Mouse (Mus musculus): Measurements from ENCODE around the gene Slc4a8. TPM values are rescaled to one million over a fixed set of nuclear protein-coding genes. Genes with fewer than 3 reads are reported as not detected.
A peak's percentile ranks its signal among the peaks of the same experiment; 100 is the strongest.

The Slc4a8 gene
- polyA plus RNA-seq, 1 experiment from 2014 or later, result 11.2 TPM

GRCm38 (mm10) chr15:100749751-100750538, 11.6 kb upstream of the Slc4a8 start:
- no peak for ATAC-seq
- 72% methylated on average over 10 of the region's 10 CpGs for WGBS
- no peak overlapping the region for H3K27ac ChIP-seq (ENCODE audit: low read depth, low read length)
- H3K9me3 ChIP-seq (replicated peaks; ENCODE audit: control insufficient read depth, low read length), result no peaks in the 10 kb centered on the region
- H3K27me3 ChIP-seq (replicated peaks; ENCODE audit: control insufficient read depth, insufficient read depth, low read length), result no peaks in the 10 kb centered on the region
- H3K4me3 ChIP-seq (ENCODE audit: low read depth, low read length), result no peak overlapping the region
- no peaks in the 10 kb centered on the region for H3K36me3 ChIP-seq (ENCODE audit: control insufficient read depth, insufficient read depth, low read length)
- no peak for DNase-seq (ENCODE audit: low spot score)
- H3K4me1 ChIP-seq (ENCODE audit: control insufficient read depth, insufficient read depth, low read length), result peaks cover under 1% of the 10 kb centered on the region; the same call in 1 of the 2 replicates
- no peak overlapping the region for H3K4me2 ChIP-seq (ENCODE audit: low read length)
- H3K9ac ChIP-seq (ENCODE audit: low read length), result no peak overlapping the region

- no peak for DNase-seq (ENCODE audit: low spot score)
- peaks cover 7% of the 10 kb centered on the region for H3K4me1 ChIP-seq (ENCODE audit: control insufficient read depth, insufficient read depth, low read length)
- no peaks in the 10 kb centered on the region for H3K36me3 ChIP-seq (ENCODE audit: control insufficient read depth, insufficient read depth, low read length)
- H3K27ac ChIP-seq (ENCODE audit: low read depth, low read length), result no peak overlapping the region
- H3K4me3 ChIP-seq (ENCODE audit: low read depth, low read length), result no peak overlapping the region
- H3K4me2 ChIP-seq (ENCODE audit: low read length), result no peak overlapping the region
- 83% methylated on average over 2 of the region's 2 CpGs for WGBS
- H3K9me3 ChIP-seq (replicated peaks; ENCODE audit: control insufficient read depth, low read length), result no peaks in the 10 kb centered on the region
- H3K27me3 ChIP-seq (replicated peaks; ENCODE audit: control insufficient read depth, insufficient read depth, low read length), result no peaks in the 10 kb centered on the region
- no peak for ATAC-seq
- no peak overlapping the region for H3K9ac ChIP-seq (ENCODE audit: low read length)
Measured at GRCm38 (mm10) chr15:100752439-100752838, 9.1 kb upstream of the Slc4a8 start.

GRCm38 (mm10) chr15:100753045-100753444, 8.5 kb upstream of the Slc4a8 start:
- Histone ChIP-seq H3K27ac (ENCODE audit: low read depth, low read length) (no peak overlapping the region), H3K4me2 (ENCODE audit: low read length) (no peak overlapping the region), H3K36me3 (ENCODE audit: control insufficient read depth, insufficient read depth, low read length) (no peaks in the 10 kb centered on the region), H3K4me1 (ENCODE audit: control insufficient read depth, insufficient read depth, low read length) (peaks cover 7% of the 10 kb centered on the region), H3K9me3 (replicated peaks; ENCODE audit: control insufficient read depth, low read length) (no peaks in the 10 kb centered on the region), H3K27me3 (replicated peaks; ENCODE audit: control insufficient read depth, insufficient read depth, low read length) (no peaks in the 10 kb centered on the region), H3K4me3 (ENCODE audit: low read depth, low read length) (no peak overlapping the region), H3K9ac (ENCODE audit: low read length) (no peak overlapping the region)
- 63% methylated on average over 5 of the region's 5 CpGs for WGBS
- ATAC-seq, result no peak
- no peak for DNase-seq (ENCODE audit: low spot score)

GRCm38 (mm10) chr15:100754041-100754440, 7.5 kb upstream of the Slc4a8 start:
- H3K9me3 ChIP-seq (replicated peaks; ENCODE audit: control insufficient read depth, low read length), result no peaks in the 10 kb centered on the region
- H3K4me2 ChIP-seq (ENCODE audit: low read length), result no peak overlapping the region
- no peak overlapping the region for H3K9ac ChIP-seq (ENCODE audit: low read length)
- no peaks in the 10 kb centered on the region for H3K27me3 ChIP-seq (replicated peaks; ENCODE audit: control insufficient read depth, insufficient read depth, low read length)
- no peak overlapping the region for H3K4me3 ChIP-seq (ENCODE audit: low read depth, low read length)
- ATAC-seq (no peak), DNase-seq (ENCODE audit: low spot score) (no peak)
- no peak overlapping the region for H3K27ac ChIP-seq (ENCODE audit: low read depth, low read length)
- peaks cover 7% of the 10 kb centered on the region for H3K4me1 ChIP-seq (ENCODE audit: control insufficient read depth, insufficient read depth, low read length)
- 48% methylated on average over 7 of the region's 7 CpGs for WGBS
- no peaks in the 10 kb centered on the region for H3K36me3 ChIP-seq (ENCODE audit: control insufficient read depth, insufficient read depth, low read length)

GRCm38 (mm10) chr15:100754805-100755497, 6.6 kb upstream of the Slc4a8 start:
- Histone ChIP-seq H3K36me3 (ENCODE audit: control insufficient read depth, insufficient read depth, low read length) (no peaks in the 10 kb centered on the region), H3K9me3 (replicated peaks; ENCODE audit: control insufficient read depth, low read length) (no peaks in the 10 kb centered on the region), H3K27ac (ENCODE audit: low read depth, low read length) (peak overlapping the region; percentile 60; the same call in 1 of the 2 replicates), H3K4me3 (ENCODE audit: low read depth, low read length) (no peak overlapping the region; the same call in 1 of the 2 replicates), H3K27me3 (replicated peaks; ENCODE audit: control insufficient read depth, insufficient read depth, low read length) (no peaks in the 10 kb centered on the region), H3K4me2 (ENCODE audit: low read length) (peak overlapping the region; percentile 46), H3K4me1 (ENCODE audit: control insufficient read depth, insufficient read depth, low read length) (peaks cover 7% of the 10 kb centered on the region), H3K9ac (ENCODE audit: low read length) (peak overlapping the region; percentile 47; the same call in 1 of the 2 replicates)
- DNase-seq (ENCODE audit: low spot score), result peak; percentile 62
- WGBS, result 8% methylated on average over 11 of the region's 11 CpGs
- ATAC-seq, result 0 out of 2 replicates have a peak, but pooled peaks have one; percentile 22

- Histone ChIP-seq H3K27ac (ENCODE audit: low read depth, low read length) (peak overlapping the region; percentile 60; the same call in 1 of the 2 replicates), H3K9ac (ENCODE audit: low read length) (peak overlapping the region; percentile 47; the same call in 1 of the 2 replicates), H3K4me1 (ENCODE audit: control insufficient read depth, insufficient read depth, low read length) (peaks cover 7% of the 10 kb centered on the region), H3K4me3 (ENCODE audit: low read depth, low read length) (no peak overlapping the region; the same call in 1 of the 2 replicates), H3K4me2 (ENCODE audit: low read length) (peak overlapping the region; percentile 46), H3K27me3 (replicated peaks; ENCODE audit: control insufficient read depth, insufficient read depth, low read length) (no peaks in the 10 kb centered on the region), H3K36me3 (ENCODE audit: control insufficient read depth, insufficient read depth, low read length) (no peaks in the 10 kb centered on the region), H3K9me3 (replicated peaks; ENCODE audit: control insufficient read depth, low read length) (no peaks in the 10 kb centered on the region)
- WGBS, result 17% methylated on average over 6 of the region's 8 CpGs
- ATAC-seq, result 0 out of 2 replicates have a peak, but pooled peaks have one; percentile 24
- no peak for DNase-seq (ENCODE audit: low spot score)
Measured at GRCm38 (mm10) chr15:100755498-100755859, 6.1 kb upstream of the Slc4a8 start.

GRCm38 (mm10) chr15:100755881-100756624, 5.5 kb upstream of the Slc4a8 start:
- H3K4me2 ChIP-seq (ENCODE audit: low read length), result no peak overlapping the region
- H3K27me3 ChIP-seq (replicated peaks; ENCODE audit: control insufficient read depth, insufficient read depth, low read length), result no peaks in the 10 kb centered on the region
- DNase-seq (ENCODE audit: low spot score) (no peak), ATAC-seq (no peak)
- 46% methylated on average over 3 of the region's 3 CpGs for WGBS
- no peaks in the 10 kb centered on the region for H3K36me3 ChIP-seq (ENCODE audit: control insufficient read depth, insufficient read depth, low read length)
- no peak overlapping the region for H3K9ac ChIP-seq (ENCODE audit: low read length)
- no peak overlapping the region for H3K27ac ChIP-seq (ENCODE audit: low read depth, low read length)
- peaks cover 12% of the 10 kb centered on the region for H3K4me1 ChIP-seq (ENCODE audit: control insufficient read depth, insufficient read depth, low read length)
- H3K9me3 ChIP-seq (replicated peaks; ENCODE audit: control insufficient read depth, low read length), result no peaks in the 10 kb centered on the region
- no peak overlapping the region for H3K4me3 ChIP-seq (ENCODE audit: low read depth, low read length)

- Histone ChIP-seq H3K27me3 (replicated peaks; ENCODE audit: control insufficient read depth, insufficient read depth, low read length) (no peaks in the 10 kb centered on the region), H3K4me2 (ENCODE audit: low read length) (no peak overlapping the region), H3K9ac (ENCODE audit: low read length) (no peak overlapping the region), H3K9me3 (replicated peaks; ENCODE audit: control insufficient read depth, low read length) (no peaks in the 10 kb centered on the region), H3K4me3 (ENCODE audit: low read depth, low read length) (no peak overlapping the region), H3K4me1 (ENCODE audit: control insufficient read depth, insufficient read depth, low read length) (peaks cover 15% of the 10 kb centered on the region), H3K36me3 (ENCODE audit: control insufficient read depth, insufficient read depth, low read length) (no peaks in the 10 kb centered on the region), H3K27ac (ENCODE audit: low read depth, low read length) (no peak overlapping the region)
- peak; percentile 76 for DNase-seq (ENCODE audit: low spot score)
- WGBS, result 2% methylated on average over 7 of the region's 7 CpGs
- no peak for ATAC-seq
Measured at GRCm38 (mm10) chr15:100757527-100757978, 4.0 kb upstream of the Slc4a8 start.
